Mouse (Mus musculus): Measurements from ENCODE around the gene Hjurp.
"Not testable (repeated sequence)": the region's sequence is repeated elsewhere in the genome, so short reads cannot be mapped to it uniquely, and the experiment has no call there.

Hjurp gene

GRCm38 (mm10) chr1:88223011-88223515, 54.4 kb downstream of the Hjurp start:
- not testable (repeated sequence) for DNase-seq (ENCODE audit: low spot score in 2 of 2)

- no peak for DNase-seq (ENCODE audit: low spot score in 2 of 2)
Measured at GRCm38 (mm10) chr1:88222216-88222615, 55.2 kb downstream of the Hjurp start.

GRCm38 (mm10) chr1:88220336-88220735, 57.1 kb downstream of the Hjurp start:
- no peak for DNase-seq (ENCODE audit: low spot score in 2 of 2)

- DNase-seq (ENCODE audit: low spot score in 2 of 2), result no peak
Measured at GRCm38 (mm10) chr1:88219054-88219453, 58.4 kb downstream of the Hjurp start.

GRCm38 (mm10) chr1:88218591-88218990, 58.8 kb downstream of the Hjurp start:
- DNase-seq (ENCODE audit: low spot score in 2 of 2), result no peak

GRCm38 (mm10) chr1:88218051-88218450, 59.4 kb downstream of the Hjurp start:
- no peak for DNase-seq (ENCODE audit: low spot score in 2 of 2)

GRCm38 (mm10) chr1:88217576-88217975, 59.9 kb downstream of the Hjurp start:
- no peak for DNase-seq (ENCODE audit: low spot score in 2 of 2)

GRCm38 (mm10) chr1:88217144-88217543, 60.3 kb downstream of the Hjurp start:
- no peak for DNase-seq (ENCODE audit: low spot score in 2 of 2)

GRCm38 (mm10) chr1:88216551-88216950, 60.9 kb downstream of the Hjurp start:
- DNase-seq (ENCODE audit: low spot score in 2 of 2), result no peak

- DNase-seq (ENCODE audit: low spot score in 2 of 2), result no peak
Measured at GRCm38 (mm10) chr1:88215466-88216380, 61.7 kb downstream of the Hjurp start.

GRCm38 (mm10) chr1:88214462-88214952, 62.9 kb downstream of the Hjurp start:
- DNase-seq (ENCODE audit: low spot score in 2 of 2), result no peak

GRCm38 (mm10) chr1:88213766-88214461, 63.5 kb downstream of the Hjurp start:
- DNase-seq (ENCODE audit: low spot score in 2 of 2), result no peak

GRCm38 (mm10) chr1:88213061-88213460, 64.4 kb downstream of the Hjurp start:
- DNase-seq (ENCODE audit: low spot score in 2 of 2), result no peak

Data from left cerebral cortex, adult 9 months (tissue).